8 mouse cellular contexts compared by ENCODE assay signal in genomic region chr2:153031126-153032082, GRCm38 (mm10). TPM values are rescaled to one million over a fixed set of nuclear protein-coding genes. Genes with fewer than 3 reads are reported as not detected.
DNase-seq lines count a peak whose midpoint lies in the region; ATAC-seq and TF ChIP-seq lines count a peak whose summit lies in the region.

TSS of gene Xkr7 (plus strand) at chr2:153031852.

- peaks cover 7% of the 10 kb centered on the region; the same call in 1 of the 2 replicates for H3K27me3 ChIP-seq in thymus, adult 2 months (ENCODE audit: control insufficient read depth, insufficient read depth, low read length)
- no peaks in the 10 kb centered on the region for H3K27me3 ChIP-seq in hindbrain, embryonic 15.5 days

- H3K36me3 ChIP-seq in thymus, adult 2 months (ENCODE audit: control insufficient read depth, insufficient read depth, low read length), result no peaks in the 10 kb centered on the region
- H3K36me3 ChIP-seq in hindbrain, embryonic 15.5 days, result no peaks in the 10 kb centered on the region

- peak within 1 kb of the TSS; percentile 68 for H3K9ac ChIP-seq in hindbrain, embryonic 15.5 days

- no peaks in the 10 kb centered on the region for H3K9me3 ChIP-seq in hindbrain, embryonic 15.5 days

- no peak for DNase-seq in gastrocnemius, adult 2 months
- DNase-seq in gastrocnemius, postnatal 4 days (ENCODE audit: low spot score in 2 of 2), result no peak
- peak; percentile 22 for DNase-seq in thymus, adult 2 months
- DNase-seq in thymus, postnatal 4 days, result no peak
- peak; percentile 49 for DNase-seq in neural tube, embryonic 10.5 days (ENCODE audit: extremely low spot score, low spot score)
- DNase-seq in gastrocnemius, postnatal 25 days, result no peak
- DNase-seq in lung, postnatal 25 days (ENCODE audit: low spot score), result no peak

- H3K4me1 ChIP-seq in thymus, adult 2 months (replicated peaks; ENCODE audit: control insufficient read depth, insufficient read depth, low read length), result peaks cover 6% of the 10 kb centered on the region
- H3K4me1 ChIP-seq in hindbrain, embryonic 15.5 days (replicated peaks), result peaks cover 48% of the 10 kb centered on the region

- WGBS in thymus, adult 2 months, result 4% methylated on average over 52 of the region's 54 CpGs
- WGBS in hindbrain, embryonic 15.5 days, result under 1% methylated on average over 34 of the region's 54 CpGs

- H3K27ac ChIP-seq in gastrocnemius, adult 2 months, result no peak within 1 kb of the TSS
- no peak within 1 kb of the TSS for H3K27ac ChIP-seq in thymus, adult 2 months (ENCODE audit: control insufficient read depth, insufficient read depth, low read length)
- H3K27ac ChIP-seq in hindbrain, embryonic 15.5 days (replicated peaks), result peak within 1 kb of the TSS; percentile 93

- peak within 1 kb of the TSS; percentile 19 for H3K4me3 ChIP-seq in gastrocnemius, adult 2 months
- H3K4me3 ChIP-seq in thymus, adult 2 months (ENCODE audit: control insufficient read depth, insufficient read depth, low read length), result no peak within 1 kb of the TSS
- H3K4me3 ChIP-seq in hindbrain, embryonic 15.5 days, result peak within 1 kb of the TSS; percentile 77

- intact Hi-C loops in gastrocnemius, adult 2 months (cut with DNase I), result no loop called here

- ATAC-seq in hindbrain, embryonic 15.5 days (ENCODE audit: low FRiP score, low read depth), result peak; percentile 85

- no peak for TF ChIP-seq CTCF in gastrocnemius, adult 2 months (IDR thresholded peaks at IDR 0.05)
- no peak for TF ChIP-seq CTCF in thymus, adult 2 months (IDR thresholded peaks at IDR 0.05; ENCODE audit: borderline replicate concordance, control insufficient read depth, extremely low read depth, insufficient read depth, low read length, poor library complexity)

- peak within 1 kb of the TSS; percentile 75 for H3K4me2 ChIP-seq in hindbrain, embryonic 15.5 days

- no peak for TF ChIP-seq POLR2A in thymus, adult 2 months (IDR thresholded peaks at IDR 0.05; ENCODE audit: control insufficient read depth, extremely low read depth, insufficient read depth, low read length, poor library complexity)

RNA-seq across cellular contexts. Expression of gene Xkr7, which starts in this region (rescaled TPM):
- total RNA-seq in gastrocnemius, adult 2 months (2021), result not detected
- total RNA-seq in gastrocnemius, postnatal 4 days (2021), result 1 to 10 TPM; 1.1 to 1.2 TPM
- polyA plus RNA-seq in thymus, adult 2 months (2012; rRNA removed), result 0.06 and 0.16 TPM in 2 replicates
- polyA plus RNA-seq in hindbrain, embryonic 15.5 days (2015; fragmentation: Nextera tagmentation; extraction: Ambion mirVana), result 1.9 and 2.1 TPM in 2 replicates
- total RNA-seq in gastrocnemius, postnatal 25 days (2021), result under 1 TPM; 0.15 to 0.19 TPM

Comparison
In these comparisons a context has a peak if more than half of its experiments do, and no peak if none do; other contexts are left out.
1. Peak in DNase-seq in thymus, adult 2 months; RNA of the gene not detected or under 1 TPM.